38 mouse cellular contexts compared by ENCODE assay signal in genomic region chr19:59241987-59242386, GRCm38 (mm10). TPM values are rescaled to one million over a fixed set of nuclear protein-coding genes. Genes with fewer than 3 reads are reported as not detected.
DNase-seq lines count a peak whose midpoint lies in the region; ATAC-seq lines count a peak whose summit lies in the region.
"Had no signal": no experiment of that assay in that cellular context is flagged by ENCODE, and none has a peak within 500 bp of the region (broad histone marks: within the 10 kb centered on the region; RNA-seq: fewer than 3 reads in every experiment).

No protein-coding gene starts in this region.

- WGBS in heart, embryonic 12.5 days: 74% methylated on average over 4 of the region's 4 CpGs

- DNase-seq in cerebellum, postnatal 10 days: peak; percentile 56 to 60
- DNase-seq in cerebellum, adult 9-11 months: no peak
- DNase-seq in heart, adult 8-10 months (ENCODE audit: low spot score): peak; percentile 3
- peak; percentile 40 for DNase-seq in 416B (ENCODE audit: low read depth)
- peak; percentile 85 for DNase-seq in adrenal gland, postnatal 14 days
- no peak for DNase-seq in left cerebral cortex, adult 8-10 months (ENCODE audit: low spot score in 2 of 2)
- DNase-seq: cerebellum, adult 8-10 months; gastrocnemius, postnatal 10 days; kidney, adult 11 months; kidney, postnatal 25 days; thymus, adult 2 months; thymus, postnatal 4 days had no signal

- no peak overlapping the region for H3K9ac ChIP-seq in heart, embryonic 12.5 days
- H3K9ac ChIP-seq: embryonic facial prominence, embryonic 13.5 days; forebrain, embryonic 15.5 days; hindbrain, embryonic 15.5 days; limb, embryonic 13.5 days; lung, embryonic 15.5 days; midbrain, embryonic 15.5 days; neural tube, embryonic 15.5 days had no signal

- no peaks in the 10 kb centered on the region for H3K4me1 ChIP-seq in heart, embryonic 12.5 days (replicated peaks)
- H3K4me1 ChIP-seq: embryonic facial prominence, embryonic 13.5 days; forebrain, embryonic 15.5 days; hindbrain, embryonic 15.5 days; limb, embryonic 13.5 days; lung, embryonic 15.5 days; midbrain, embryonic 15.5 days; neural tube, embryonic 15.5 days had no signal

- no peaks in the 10 kb centered on the region for H3K36me3 ChIP-seq in heart, embryonic 12.5 days
- H3K36me3 ChIP-seq: embryonic facial prominence, embryonic 13.5 days; forebrain, embryonic 10.5 days; forebrain, embryonic 15.5 days; hindbrain, embryonic 10.5 days; hindbrain, embryonic 15.5 days; limb, embryonic 13.5 days; lung, embryonic 15.5 days; midbrain, embryonic 10.5 days; midbrain, embryonic 15.5 days; neural tube, embryonic 15.5 days had no signal

- no peaks in the 10 kb centered on the region for H3K9me3 ChIP-seq in heart, embryonic 12.5 days (replicated peaks)
- H3K9me3 ChIP-seq: embryonic facial prominence, embryonic 13.5 days; forebrain, embryonic 10.5 days; forebrain, embryonic 15.5 days; hindbrain, embryonic 10.5 days; hindbrain, embryonic 15.5 days; limb, embryonic 13.5 days; lung, embryonic 15.5 days; midbrain, embryonic 10.5 days; midbrain, embryonic 15.5 days; neural tube, embryonic 15.5 days had no signal

- no peak for ATAC-seq in heart, embryonic 12.5 days (ENCODE audit: insufficient number of reproducible peaks, low FRiP score)
- ATAC-seq: forebrain, embryonic 15.5 days; inflammation-experienced regulatory T-cells, adult 6 months; midbrain, embryonic 15.5 days; Patski had no signal

- no peak overlapping the region for H3K4me2 ChIP-seq in heart, embryonic 12.5 days
- H3K4me2 ChIP-seq: embryonic facial prominence, embryonic 13.5 days; forebrain, embryonic 15.5 days; hindbrain, embryonic 15.5 days; limb, embryonic 13.5 days; liver, embryonic 11.5 days; lung, embryonic 15.5 days; midbrain, embryonic 15.5 days; neural tube, embryonic 15.5 days had no signal

- no peak overlapping the region for H3K4me3 ChIP-seq in heart, embryonic 12.5 days
- H3K4me3 ChIP-seq: embryonic facial prominence, embryonic 13.5 days; forebrain, embryonic 10.5 days; forebrain, embryonic 15.5 days; hindbrain, embryonic 10.5 days; hindbrain, embryonic 15.5 days; layer of hippocampus, adult 2 months; left cerebral cortex, adult 2 months; limb, embryonic 13.5 days; lung, embryonic 15.5 days; midbrain, embryonic 10.5 days; midbrain, embryonic 15.5 days; neural tube, embryonic 15.5 days had no signal

- H3K27me3 ChIP-seq in heart, embryonic 12.5 days (replicated peaks): peaks cover 27% of the 10 kb centered on the region
- H3K27me3 ChIP-seq: embryonic facial prominence, embryonic 13.5 days; forebrain, embryonic 15.5 days; hindbrain, embryonic 15.5 days; lung, embryonic 15.5 days; Patski had no signal

- H3K27ac ChIP-seq in heart, embryonic 12.5 days (ENCODE audit: poor library complexity, severe bottlenecking): no peak overlapping the region
- H3K27ac ChIP-seq: embryonic facial prominence, embryonic 13.5 days; forebrain, embryonic 10.5 days; forebrain, embryonic 15.5 days; hindbrain, embryonic 10.5 days; hindbrain, embryonic 15.5 days; layer of hippocampus, adult 2 months; left cerebral cortex, adult 2 months; limb, embryonic 13.5 days; lung, embryonic 15.5 days; midbrain, embryonic 10.5 days; midbrain, embryonic 15.5 days; neural tube, embryonic 15.5 days had no signal

RNA-seq across cellular contexts. Expression of gene Slc18a2, which starts 18.7 kb away (rescaled TPM):
- under 1 TPM; 0.69 to 0.97 (median 0.92) TPM for total RNA-seq in heart, adult 8-10 months (2022)
- polyA plus RNA-seq in heart, embryonic 12.5 days (2016; fragmentation: Nextera tagmentation; extraction: Ambion mirVana): 11.2 and 12.0 TPM in 2 replicates
- 15.6 and 22.0 TPM in 2 replicates for total RNA-seq in adrenal gland, postnatal 14 days (2021)
- under 1 TPM; 0.23 to 0.63 (median 0.47) TPM for total RNA-seq in left cerebral cortex, adult 8-10 months (2022)

RNA-seq across cellular contexts. Expression of gene Kcnk18, which starts 23.0 kb away (rescaled TPM):
- total RNA-seq in heart, adult 8-10 months (2022): not detected
- not detected in 2 replicates for polyA plus RNA-seq in heart, embryonic 12.5 days (2016; fragmentation: Nextera tagmentation; extraction: Ambion mirVana)
- not detected in 2 replicates for total RNA-seq in adrenal gland, postnatal 14 days (2021)
- not detected for total RNA-seq in left cerebral cortex, adult 8-10 months (2022)
- total RNA-seq: adrenal gland, adult 18-20 months; common myeloid progenitor, adult 5-6 weeks; gastrocnemius, postnatal 10 days; granulocyte monocyte progenitor cell, adult 5-6 weeks; layer of hippocampus, adult 2 months; layer of hippocampus, postnatal 14 days; left cerebral cortex, adult 2 months; left cerebral cortex, postnatal 36 days; megakaryocyte progenitor cell, adult 5-6 weeks; MEL had no signal
- polyA plus RNA-seq: embryonic facial prominence, embryonic 13.5 days; forebrain, embryonic 10.5 days; forebrain, embryonic 15.5 days; heart, embryonic 16.5 days; hindbrain, embryonic 10.5 days; inflammation-experienced regulatory T-cells, adult 6 months; kidney, embryonic 14.5 days; liver, embryonic 11.5 days; liver, embryonic 16.5 days; lung, embryonic 15.5 days; midbrain, embryonic 10.5 days; midbrain, embryonic 15.5 days; Patski; thymus, adult 2 months had no signal

Comparison
In these comparisons a context has a peak if more than half of its experiments do, and no peak if none do; other contexts are left out.
1. DNase-seq: peak in cerebellum, postnatal 10 days (2 of 2), heart, adult 8-10 months (single experiment), 416B (single experiment) and adrenal gland, postnatal 14 days (single experiment); none in cerebellum, adult 9-11 months (single experiment) and left cerebral cortex, adult 8-10 months (0 of 2).